Mouse (Mus musculus) right cerebral cortex, postnatal 4 days (tissue): ENCODE measurements around the gene Agk.
A peak's percentile ranks its signal among the peaks of the same experiment; 100 is the strongest.

Experiments
- DNase-seq: peaks from one replicate; pipeline ENCODE4 v3.0.0-alpha.2; 2022

The Agk gene

DNA sequence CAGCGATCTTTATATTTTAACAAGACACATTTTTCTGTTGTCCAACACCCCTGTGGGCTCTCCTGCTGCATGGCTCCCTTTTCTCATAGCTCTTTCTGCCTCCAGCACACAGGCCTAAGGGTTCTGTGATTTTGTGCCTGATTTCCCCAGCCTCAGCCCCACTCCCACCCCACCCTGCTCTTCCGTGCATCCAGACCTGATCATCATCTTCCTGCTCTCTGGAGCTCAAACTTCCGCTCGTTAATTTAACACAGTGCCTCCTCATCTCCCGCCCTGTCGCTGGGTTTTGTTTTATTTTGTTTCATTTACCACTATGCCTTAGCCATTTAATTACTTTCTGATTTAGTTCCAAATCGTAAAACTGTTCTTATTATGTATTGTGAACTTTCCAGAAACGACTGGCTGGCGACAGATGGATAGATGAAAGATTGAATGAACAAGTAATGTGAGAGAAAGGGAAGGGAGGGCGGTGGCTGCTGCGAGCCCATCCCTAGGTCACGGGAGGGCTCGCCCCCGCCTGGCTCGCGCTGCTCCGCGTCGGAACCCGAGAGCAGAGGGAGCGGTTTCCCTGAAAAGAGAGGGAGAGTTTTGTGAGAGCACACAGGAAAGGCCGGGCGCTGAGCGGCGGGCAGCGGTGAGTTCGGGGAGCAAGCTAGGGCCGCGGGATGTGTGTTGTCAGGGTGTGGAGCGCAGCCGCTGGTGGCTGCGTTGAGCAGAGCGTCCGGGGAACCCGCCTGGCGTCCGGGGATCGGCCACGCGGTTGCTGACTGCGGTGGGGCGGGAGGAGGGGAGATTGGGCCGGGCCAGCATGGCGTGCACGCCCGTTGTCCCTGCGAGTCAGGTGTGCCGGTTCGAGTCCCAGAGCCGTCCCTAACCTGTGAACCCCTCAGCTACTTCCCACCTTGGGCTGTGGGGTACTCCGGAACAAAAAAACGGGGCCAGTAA lies at the start of gene Agk:
Gene Agk (plus strand): TSS at position 276 of the 945 bp plus-strand sequence.
- peak; percentile 69 for DNase-seq

DNA sequence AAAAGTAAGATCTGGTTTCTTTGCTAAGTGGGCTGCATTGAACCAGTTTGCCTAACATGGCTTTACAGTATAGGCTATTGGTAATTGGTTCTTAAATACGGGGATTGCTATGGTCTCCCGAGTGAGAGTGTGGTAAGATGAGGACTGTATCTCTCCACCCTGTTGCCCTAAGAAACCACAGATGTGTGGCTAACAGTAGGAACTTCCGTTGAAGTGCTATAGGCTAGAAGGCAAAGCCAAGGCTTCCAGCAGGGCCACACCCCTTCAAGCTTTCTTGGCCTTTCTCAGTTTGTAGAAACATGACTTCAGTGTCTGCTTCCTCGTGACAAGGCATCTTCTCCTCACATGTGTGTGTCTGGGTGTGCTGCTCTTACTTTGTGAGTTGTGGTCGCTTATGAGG lies 24.3 kb upstream of the Agk start:
- no peak for DNase-seq

DNA sequence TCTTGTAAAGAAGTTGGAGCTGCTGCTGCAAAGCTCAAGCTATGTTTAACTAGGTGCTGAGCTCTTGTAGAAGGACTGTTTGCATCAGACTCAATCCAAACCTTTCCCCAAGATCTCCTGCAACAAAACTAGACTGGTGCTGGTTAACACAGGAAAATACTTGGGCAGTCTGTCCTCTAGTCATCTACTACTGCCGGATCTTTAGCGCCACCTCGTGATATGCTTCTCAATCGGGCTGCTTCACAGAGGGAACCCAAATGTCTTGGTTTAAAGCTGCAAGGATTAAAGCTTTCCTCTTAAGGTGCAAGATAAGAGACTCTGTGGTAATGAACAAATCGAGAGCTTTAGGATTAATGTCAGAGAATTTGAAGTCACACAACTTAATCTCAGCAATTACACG lies 21.6 kb upstream of the Agk start:
- DNase-seq = peak; percentile 80

DNA sequence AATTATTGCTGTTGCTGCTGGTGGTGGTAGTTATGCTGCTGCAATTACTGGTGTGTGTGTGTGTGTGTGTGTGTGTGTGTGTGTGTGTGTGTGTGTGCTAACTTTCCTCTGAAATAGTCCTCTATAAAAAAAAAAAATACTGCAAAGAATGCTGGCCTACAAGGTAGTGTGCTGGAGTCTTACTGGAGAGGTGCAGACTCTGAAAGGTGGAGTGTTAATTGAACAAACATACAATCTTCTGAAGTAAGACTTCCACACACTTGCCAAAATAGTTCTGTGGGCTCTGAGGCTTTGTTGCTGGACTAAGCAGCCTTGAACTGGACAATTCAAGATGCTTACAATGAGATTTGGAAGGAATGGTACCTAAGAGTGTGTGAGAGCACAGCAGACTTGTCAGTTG lies 20.0 kb upstream of the Agk start:
- no peak for DNase-seq

DNA sequence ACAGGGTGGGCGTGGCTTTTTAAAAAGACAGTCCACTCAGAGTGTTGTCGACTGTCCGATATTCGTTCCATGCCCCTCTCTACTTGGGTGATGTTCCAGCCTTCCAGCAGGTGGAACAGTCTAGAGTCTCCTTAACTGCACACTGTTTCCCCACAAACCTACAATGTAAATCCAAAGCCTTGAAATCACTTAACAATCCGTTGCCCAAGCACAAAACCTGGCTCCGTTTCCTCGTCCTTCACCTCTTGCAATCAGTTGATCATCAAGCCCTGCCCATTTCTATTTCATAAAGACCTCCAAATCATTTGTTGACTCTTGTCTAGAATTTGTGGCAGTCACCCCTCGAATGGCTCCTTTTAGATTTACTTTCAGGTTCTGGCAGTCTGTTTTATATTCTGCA lies 1.4 kb downstream of the Agk start:
- no peak for DNase-seq

DNA sequence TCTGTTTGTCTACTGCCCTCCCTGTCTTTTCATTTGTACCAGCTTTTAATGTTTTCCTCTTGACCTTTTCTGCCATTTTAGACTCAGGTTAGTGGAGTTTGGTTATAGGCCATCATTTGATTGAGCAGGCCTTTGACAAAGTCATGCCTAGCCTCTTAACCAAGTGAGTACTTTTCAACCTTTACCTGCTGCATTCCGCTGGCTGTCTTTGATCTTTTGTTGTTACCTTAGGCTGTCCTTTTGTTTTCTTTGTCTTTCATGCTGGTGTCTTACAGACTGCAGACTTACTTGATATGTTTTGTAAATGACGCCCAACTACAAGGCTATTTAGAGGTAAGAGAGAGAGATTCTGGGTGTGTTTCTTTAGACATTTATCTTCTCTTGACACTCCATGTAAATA lies 8.5 kb downstream of the Agk start:
- DNase-seq = no peak

DNA sequence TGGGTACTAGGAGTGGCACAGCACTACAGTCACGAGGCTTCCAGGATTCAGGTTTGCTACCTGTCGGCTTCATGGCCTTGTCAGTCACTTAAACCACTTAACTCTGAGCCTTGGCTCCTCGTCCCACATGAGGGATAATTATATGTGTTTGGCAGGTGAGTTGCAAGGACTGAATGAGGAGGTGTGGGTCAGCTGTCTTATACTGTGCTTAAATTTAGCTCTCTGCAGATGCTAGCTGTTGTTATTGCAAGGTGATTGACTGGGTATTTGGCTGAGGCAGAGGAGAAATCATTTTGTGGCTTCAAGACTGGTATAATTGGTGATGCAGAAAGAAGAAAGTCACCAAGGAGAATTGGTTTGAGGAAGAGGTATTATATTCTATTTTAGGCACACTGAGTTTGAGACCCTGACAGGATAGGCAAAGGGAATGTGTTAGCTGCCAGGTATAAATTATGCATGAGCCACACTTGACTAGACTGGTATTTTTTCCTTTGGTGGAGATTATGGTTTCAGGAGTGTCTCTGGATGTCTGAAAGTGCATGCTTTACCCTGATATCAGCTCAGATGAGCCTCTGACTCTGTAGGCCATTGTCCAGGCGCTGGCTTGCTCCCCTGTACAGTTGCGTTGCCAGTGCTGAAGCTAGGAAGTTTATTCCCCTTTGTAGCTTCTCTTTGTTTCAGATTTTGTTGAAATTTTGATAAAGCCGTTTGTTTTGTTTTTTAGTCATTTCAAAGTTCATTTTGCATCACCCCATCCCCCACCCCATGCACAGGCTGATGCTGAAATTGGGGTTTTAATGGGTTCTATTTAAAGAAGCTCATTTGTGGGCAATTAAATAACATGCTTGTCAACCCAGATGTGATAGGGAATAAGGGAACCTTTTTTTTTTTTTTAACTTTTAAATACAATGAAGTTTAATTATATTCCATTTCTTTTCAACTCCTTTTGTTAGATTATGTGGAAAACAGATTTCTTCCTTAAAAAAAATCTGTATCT lies 12.1 kb downstream of the Agk start:
- no peak for DNase-seq

DNA sequence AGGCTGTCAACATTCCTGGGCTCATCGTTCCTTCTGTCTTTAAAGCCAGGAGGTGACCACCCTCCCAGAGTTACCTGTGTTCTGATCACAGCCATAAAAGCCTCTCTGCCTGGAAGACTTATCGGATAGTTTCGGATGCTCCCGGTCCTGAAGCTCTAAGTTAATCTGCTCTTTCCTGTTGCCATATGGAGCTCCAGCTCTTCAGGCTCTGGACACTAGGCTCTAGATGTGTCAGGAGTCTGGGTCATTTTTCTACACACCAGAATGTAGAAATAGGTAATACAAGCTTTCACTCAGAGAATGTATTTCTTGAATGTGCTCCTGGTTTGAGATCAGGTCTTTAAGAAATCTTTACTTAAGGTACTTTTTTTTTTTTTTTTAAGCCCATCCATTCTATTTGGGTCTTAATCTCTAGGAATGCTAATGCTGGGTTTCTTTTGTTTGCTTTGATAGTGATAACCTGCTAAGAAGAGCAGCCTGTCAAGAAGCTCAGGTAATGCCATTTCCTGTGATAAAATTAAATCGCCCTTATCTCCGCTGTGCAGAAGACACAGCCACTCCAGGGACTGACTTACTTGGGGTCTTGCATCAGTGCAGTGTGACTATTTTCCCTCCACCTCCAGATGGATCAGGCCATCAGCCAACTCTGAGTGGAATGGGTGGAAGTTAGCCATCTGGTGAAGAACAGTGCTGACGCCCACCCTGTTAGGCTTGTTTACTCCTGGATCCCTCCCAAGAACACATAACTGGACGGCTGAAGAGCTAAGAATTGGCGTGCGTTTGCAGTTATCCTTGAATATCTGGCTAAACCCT lies 22.2 kb downstream of the Agk start:
- no peak for DNase-seq

DNA sequence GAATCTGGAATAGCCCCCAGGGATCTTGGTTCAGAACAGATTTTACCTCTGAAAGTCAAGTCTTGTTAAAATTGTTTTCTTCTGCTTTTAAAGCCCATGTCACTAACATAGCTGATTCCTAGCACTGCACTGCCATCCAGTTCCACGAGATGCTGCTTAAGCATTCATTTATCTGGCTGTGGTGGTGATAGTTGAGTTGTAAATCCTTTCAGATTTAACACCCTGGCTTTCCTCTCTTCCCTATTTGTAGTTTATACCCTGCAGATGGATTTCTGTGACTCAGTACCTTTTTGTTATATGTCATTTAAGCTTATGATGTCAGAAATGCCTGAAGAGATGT lies 22.8 kb downstream of the Agk start:
- DNase-seq = no peak

DNA sequence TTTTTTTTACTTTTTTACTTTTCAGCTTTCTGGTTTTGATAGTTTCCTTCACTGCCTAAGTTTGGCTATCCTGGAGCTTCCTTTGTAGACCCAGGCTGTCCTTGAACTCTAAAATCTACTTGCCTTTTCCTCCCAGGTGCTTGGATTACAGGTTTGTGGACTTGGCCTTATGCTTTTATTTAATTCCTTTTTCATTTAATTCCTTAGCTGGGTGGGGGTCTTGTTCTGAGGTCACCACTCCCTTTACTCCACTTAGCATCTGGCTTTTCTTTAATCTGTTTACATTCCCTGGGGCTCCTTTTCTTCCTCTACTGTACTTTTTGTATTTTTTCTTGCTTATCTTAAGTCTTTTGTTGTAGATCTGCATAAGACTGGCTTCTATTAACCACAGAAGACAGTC lies 25.1 kb downstream of the Agk start:
- no peak for DNase-seq

DNA sequence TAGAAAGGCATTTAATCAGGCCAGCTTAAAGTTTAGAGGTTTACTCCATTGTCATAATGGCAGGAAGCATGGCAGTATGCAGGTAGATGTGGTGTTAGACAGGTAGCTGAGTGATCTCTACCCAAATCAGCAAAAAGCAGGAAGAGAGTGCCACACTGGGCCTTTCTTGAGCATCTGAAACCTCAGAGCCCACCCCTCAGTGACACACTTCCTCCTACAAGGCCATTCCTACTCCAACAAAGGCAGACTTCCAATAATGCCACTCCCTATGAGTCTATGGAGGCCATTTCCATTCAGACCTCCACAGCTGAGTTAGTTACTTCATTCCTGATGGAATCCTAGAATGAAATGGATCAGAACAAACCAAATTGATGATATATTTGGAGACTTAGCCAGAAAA lies 25.9 kb downstream of the Agk start:
- no peak for DNase-seq

DNA sequence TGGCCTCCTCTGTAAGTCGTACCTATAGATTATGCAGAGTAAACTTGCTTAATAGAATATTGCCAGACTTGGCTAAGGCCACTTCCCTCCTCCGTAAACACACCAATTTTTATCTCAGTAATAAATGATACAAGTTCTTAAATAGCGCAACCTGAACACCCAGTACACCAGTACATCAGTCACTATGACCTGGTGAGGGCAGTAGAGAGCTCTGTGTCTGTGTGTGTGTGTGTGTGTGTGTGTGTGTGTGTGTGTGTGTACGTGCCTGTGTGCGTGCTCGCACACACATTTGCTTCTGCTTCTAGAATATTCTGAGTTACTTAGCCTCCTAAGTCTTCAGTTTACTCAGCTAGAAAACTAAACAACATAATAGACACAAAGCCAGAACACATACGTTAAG lies 28.4 kb downstream of the Agk start:
- no peak for DNase-seq

DNA sequence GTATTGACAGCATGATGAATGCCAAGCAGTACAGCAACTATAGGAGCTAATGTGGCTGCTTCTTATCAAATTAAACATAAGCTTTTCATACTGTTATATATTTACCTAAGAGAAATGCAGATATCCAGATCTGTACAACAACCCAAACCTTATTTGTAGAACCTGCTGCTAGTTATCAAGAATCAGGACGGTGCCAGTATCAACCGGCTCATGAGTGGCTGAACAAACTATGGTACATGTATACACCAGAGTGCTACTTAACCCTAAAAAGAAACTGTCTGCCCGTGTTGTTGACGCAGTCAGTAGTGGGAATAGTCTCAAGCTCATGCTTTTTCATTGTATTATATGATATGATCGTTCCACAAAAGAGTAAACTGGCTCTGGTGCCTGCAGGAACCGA lies 46.1 kb downstream of the Agk start:
- no peak for DNase-seq

DNA sequence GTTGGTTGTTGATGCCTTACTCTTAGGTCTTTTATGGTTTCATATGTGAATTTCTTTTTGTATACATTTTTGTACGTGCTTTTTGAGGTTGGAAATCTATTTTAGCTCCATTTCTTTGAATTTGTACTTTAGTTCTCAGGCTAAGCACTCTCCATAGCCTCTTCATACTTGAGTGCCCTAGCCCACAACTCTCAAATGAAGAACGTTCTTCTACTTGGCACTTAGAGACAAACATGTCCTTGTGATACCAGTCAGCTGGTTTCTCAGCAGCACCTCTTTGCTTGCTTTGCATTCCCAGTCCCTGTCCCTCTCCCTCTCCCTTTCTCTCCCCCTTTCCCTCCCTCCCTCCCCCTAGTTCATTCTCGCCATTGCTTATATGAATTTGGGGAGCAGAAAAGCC lies 55.2 kb downstream of the Agk start:
- no peak for DNase-seq

DNA sequence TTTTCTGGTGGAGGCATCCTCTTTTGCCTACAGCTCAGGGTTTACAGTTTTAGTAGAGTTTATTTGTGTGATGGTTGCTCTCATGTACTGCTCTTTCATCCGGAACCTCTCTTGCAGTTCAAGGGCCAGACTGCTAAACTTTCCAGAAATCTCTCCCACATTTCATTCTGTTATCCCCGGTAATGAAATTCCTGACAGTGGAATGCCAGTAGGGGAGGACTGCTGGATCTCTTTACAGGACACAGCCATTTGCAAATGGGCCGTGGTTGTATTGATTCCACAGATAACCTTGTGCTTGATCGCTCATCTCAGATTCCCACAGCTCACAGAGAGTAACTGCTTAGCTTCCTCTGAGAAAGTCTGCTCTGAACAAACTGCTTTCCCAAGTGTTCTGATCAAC lies 56.9 kb downstream of the Agk start:
- DNase-seq = no peak

DNA sequence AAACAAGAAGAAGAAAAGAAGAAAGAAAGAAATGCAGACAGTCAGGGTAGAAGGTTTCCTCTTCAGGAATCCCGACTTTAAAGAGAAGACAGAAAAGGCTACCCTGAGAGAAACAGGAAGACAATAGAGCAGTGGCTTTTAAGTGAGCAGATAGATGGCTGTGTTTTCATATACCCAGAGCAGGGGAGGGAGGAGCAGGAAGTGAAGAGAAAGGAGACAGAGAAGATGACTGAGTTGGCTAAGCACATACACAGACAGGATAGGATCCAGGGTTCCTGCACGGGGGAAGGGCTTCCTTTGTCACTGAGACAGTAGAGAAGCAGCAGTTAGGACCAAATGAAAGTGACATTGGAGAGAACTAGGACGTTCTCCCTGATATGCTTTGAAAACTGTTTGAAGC lies 60.7 kb downstream of the Agk start:
- DNase-seq = no peak

DNA sequence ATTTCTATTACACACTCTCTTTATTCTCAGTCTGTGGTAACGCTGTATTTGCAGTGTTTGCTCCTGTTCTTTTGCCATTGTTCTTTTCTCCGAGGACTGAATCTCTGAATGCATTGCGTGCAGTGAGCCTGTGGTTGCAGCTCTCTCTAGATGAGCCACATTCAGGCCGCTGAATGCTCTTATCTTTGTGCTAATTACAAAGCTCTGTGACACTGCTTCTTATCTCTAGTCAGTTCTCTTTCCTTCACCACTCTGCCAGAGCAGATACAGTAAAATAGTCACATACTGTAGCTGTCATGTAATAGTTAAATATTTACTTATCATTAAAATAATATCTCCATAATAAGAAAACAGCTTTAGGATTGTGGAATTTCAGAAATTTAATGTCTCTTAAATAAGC lies 63.7 kb downstream of the Agk start:
- DNase-seq = no peak

DNA sequence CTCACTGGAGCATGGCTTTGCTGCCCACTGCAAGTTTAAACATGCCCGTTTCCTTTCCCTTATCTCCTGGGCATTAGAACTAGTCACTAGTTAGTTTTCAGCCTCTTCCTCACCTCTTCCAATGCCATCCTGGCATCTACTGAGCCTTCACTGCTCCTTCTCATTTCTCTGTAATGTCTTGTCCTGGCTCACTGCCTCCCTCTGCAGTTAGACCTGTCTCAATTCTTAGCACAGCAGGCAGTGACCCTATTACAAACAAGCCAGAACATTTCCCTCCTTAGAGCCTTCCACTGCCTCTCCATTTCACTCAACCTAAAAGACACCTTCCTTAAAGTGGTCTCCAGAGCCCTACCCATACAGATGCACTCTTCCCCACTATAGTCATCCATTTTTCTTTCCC lies 66.0 kb downstream of the Agk start:
- DNase-seq = no peak

DNA sequence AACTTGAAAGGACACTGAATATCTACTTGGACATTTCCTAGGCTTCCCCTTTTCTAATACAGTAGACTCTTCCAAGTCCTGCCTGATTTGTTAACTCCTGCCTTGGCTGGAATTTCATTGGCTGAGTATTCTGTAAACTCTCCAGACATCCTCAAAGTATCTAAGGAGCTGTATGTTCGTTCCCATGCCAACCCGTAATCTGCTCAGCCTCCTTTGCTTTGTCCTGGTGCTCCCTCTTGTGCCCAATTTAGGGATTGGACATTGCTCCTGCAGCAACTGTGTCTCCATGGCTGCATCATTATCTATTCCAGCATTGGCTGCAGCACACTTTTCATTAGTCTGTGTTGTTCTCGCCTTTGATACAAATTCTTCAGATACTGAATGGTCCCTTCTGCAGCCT lies 68.2 kb downstream of the Agk start:
- DNase-seq = peak; percentile 84

DNA sequence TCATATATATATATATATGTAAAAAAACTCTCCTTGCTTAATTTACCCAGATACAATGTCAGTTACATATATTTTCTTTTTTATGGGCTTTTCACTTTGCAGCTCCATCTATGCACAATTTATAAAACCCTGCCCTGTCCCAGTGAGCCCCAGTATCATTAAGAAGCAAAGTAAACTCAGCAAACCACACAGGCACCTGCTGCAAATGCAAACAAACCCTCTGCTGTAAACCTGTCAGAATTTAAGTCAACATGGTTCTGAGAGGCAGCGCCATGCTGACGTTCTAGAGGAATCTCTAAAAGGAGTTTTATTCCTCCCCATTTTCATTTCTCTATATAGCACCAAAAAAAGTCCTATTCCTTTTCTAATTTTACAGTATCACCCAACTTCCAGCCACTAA lies 77.1 kb downstream of the Agk start:
- no peak for DNase-seq

DNA sequence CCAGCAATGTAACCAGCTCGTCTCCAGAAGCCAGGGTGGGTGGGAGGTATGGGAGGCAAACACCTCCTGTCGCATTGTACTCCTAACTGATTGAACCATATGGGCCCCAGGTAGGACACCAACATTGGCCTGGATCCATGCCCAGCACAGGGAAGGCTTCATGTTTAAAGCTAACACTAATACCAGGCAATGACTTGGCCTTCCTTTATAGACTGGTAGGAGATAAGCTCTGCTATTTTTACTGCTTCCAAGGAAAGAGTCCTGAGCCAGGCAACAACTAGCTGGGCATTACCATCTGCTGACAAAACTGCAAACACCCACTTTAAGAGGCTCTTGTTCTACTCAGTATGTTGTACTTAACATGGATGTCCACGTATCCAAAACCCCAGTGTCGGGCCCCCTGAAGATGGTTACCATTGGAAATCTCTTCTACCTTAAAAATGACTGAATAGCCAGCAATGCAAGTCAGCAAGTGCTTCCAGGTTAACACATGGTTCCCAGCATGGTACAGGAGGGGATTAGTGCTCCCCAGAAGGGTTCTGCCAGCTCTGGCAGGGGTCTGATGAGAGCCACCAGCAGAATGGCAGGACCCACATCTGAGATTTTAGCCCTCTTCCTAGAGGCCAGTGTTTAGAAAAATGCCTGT lies 78.8 kb downstream of the Agk start:
- no peak for DNase-seq

DNA sequence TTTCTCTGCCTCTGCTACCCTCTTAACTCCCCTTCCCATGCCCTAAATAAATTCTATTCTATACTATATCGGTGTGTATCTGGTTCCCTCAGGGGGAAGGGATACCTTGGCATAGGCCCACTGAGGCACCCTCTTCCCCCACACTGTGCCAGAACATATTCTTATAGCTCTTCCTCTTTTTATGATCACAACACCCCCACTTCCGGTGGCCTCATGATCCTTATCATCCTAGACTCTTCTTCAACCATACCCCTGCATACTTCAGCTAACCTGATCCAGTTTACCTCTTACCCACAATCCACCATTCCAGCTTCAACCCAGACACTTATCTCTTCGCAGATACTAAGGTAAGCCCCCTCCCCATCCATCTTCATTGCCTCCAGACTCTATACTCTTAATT lies 86.1 kb downstream of the Agk start:
- DNase-seq = no peak

DNA sequence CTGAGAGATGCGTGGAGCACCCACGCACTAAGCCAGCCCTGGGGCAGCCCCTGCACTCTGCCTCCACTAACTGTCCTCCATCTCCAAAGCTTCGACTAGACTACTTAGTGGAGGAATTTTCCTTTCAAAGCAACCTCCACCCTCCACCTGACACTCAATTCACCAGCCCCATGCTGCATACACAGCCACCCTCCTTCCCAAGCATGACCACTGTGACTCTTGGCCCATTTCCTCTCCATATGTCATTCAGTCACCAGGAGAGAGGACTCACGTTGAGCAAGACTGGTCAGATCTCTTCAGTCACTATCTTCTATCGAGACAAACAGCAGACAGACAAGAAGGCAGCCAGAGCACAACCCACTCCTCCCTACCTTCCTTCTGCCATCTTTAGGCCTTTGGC lies 88.1 kb downstream of the Agk start:
- DNase-seq = no peak
